Mouse (Mus musculus): Measurements from ENCODE around the gene Ccdc169.

- no peak for TF ChIP-seq CTCF (conservative IDR thresholded peaks at IDR 0.05; ENCODE audit: low read length)
- no peak for TF ChIP-seq NANOG (IDR thresholded peaks at IDR 0.05; ENCODE audit: borderline replicate concordance, low read length)
These were observed 24.3 kb upstream of the Ccdc169 start for GRCm38 (mm10) chr3:55112710-55113415.
